Mouse (Mus musculus): ENCODE data around the gene Ppara.

DNA sequence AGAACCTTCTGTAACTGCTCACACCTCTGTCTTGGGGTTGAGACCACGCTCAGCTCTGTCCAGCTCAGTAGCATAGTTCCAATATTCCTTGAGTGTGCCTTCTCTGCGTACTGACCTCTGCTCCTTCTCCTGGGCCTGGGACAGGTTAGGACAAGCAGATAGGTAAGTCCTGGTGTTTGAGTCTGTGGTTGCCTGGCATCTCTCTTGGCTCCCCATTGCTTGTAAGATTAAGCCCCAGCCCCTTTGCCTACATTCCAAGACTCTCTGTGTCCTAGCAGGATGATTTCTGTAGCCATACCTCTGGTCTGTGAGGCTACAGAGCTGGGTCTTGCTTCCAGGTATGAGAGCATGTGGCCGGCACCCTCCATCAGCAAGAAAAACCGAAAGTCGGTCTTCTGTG is 6.6 kb upstream of the Ppara start:
- no peak for TF ChIP-seq GATA1 (IDR thresholded peaks at IDR 0.05; ENCODE audit: borderline replicate concordance, low read length)
- no peak for TF ChIP-seq FLI1 (IDR thresholded peaks at IDR 0.05; ENCODE audit: low read length)

Data from megakaryocyte, embryonic 14.5 days (primary cell).